Mouse (Mus musculus) testis, postnatal 10 days (tissue): ENCODE measurements around the gene Mars.

Experiments
- DNase-seq: peaks from one replicate; pipeline ENCODE4 v3.0.0; 2021; ENCODE audit warnings: low spot score

The Mars gene

GRCm38 (mm10) chr10:127311476-127312355 is at the start of gene Mars:
Mars (minus strand) TSS chr10:127311786.
- peak; percentile 88 for DNase-seq

GRCm38 (mm10) chr10:127360714-127361113 is 49.1 kb upstream of the Mars start:
- DNase-seq: no peak

GRCm38 (mm10) chr10:127355336-127355735 is 43.8 kb upstream of the Mars start:
- DNase-seq: no peak

DNA sequence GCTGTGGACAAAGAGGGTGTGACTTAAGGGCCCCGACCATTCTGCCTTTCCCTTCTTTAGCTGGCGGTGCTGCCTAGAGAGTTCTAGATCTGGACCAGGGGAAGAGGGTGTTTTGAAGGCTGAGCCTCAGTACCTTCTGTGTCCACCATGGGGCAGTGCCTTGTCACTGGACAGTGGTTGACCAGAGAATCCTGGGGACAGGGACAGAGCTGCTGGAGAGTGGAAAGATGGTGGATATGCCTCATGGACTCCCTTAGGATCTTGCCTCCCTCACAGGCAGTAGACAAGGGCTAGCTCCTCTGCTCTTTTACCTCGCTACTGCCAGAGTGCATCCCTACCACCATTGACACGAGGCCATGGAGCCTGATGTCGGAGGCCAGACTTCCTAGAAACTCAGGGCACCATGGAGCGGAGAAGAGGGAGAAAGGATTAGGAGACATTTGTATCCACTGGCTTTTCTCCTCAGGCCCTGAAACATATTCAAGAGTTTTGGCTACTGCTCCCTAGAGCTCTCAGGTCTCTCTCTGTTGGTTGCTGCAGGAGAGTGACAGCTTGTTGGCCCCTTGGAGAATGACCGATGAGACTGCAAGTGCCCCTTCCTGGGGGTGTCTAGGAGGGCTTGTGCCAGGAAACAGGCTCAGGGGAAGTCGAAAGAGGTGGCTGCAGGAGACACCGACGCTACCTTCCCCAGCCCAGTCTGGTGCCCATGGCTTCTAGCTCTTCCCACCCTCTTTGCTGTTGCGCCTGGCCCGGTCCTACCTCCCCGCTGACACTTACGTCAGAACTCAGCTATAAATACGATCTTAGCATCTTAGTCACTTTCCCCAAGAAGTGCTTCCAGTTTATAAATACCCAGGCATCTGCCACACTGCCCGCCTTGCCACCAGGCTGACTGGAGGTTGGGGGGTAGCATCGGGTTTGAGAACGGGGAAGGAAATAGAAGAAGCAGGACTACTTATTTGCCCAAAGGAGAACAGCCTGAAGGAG is 42.6 kb upstream of the Mars start, which contains the start of gene Inhbe:
Gene Inhbe (minus strand): TSS at position 503 of the 987 bp plus-strand sequence.
- DNase-seq: no peak

- no peak for DNase-seq
Observed at GRCm38 (mm10) chr10:127352766-127353165, 41.2 kb upstream of the Mars start.

GRCm38 (mm10) chr10:127352187-127352586 is 40.6 kb upstream of the Mars start:
- DNase-seq: no peak

DNA sequence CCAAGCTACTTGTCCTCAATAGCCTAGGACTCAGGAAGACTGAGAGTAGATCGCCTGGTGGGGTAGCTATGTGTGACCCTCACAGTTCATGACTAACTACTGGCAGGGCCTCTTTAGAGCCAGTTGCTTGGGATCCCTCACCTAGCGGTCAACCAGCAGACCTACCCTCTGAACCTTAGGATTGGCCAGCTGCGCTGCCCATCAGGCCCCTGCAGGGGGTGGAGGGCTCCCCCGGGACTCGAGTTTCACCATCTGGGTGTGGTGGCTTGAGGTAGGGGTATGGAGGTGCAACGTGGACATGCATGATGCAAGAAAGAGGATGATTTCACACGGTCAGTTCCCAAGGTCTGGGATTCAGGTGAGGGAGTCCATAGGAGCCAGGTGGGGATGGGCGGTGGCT is 40.1 kb upstream of the Mars start:
- DNase-seq: no peak

- no peak for DNase-seq
Observed at GRCm38 (mm10) chr10:127351285-127351595, 39.7 kb upstream of the Mars start.

- peak; percentile 83 for DNase-seq
Observed at GRCm38 (mm10) chr10:127350594-127351284, 39.2 kb upstream of the Mars start.

- DNase-seq: no peak
Observed at GRCm38 (mm10) chr10:127349810-127350209, 38.2 kb upstream of the Mars start.

DNA sequence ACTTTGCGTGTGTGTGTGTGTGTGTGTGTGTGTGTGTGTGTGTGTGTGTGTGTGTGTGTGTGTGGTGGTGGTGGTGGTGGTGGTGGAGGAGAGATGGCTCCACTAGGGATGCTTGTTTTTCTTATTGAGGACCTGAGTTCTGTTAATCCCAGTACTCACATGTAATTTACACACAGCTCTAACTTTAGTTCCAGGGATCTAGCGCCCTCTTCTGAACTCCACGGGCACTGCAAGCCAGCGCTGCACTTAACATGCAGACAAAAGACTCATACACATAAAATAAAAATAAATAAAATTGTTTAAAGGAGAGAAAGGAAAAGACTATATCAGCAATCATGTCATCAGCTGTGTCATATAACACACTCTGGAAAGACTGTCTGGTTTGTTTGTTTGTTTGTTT is 37.4 kb upstream of the Mars start:
- DNase-seq: peak; percentile 64

GRCm38 (mm10) chr10:127346173-127346572 is 34.6 kb upstream of the Mars start:
- DNase-seq: no peak

- DNase-seq: no peak
Observed at GRCm38 (mm10) chr10:127343029-127343428, 31.4 kb upstream of the Mars start.

GRCm38 (mm10) chr10:127341891-127342639 is 30.5 kb upstream of the Mars start, which contains the start of gene Gli1:
Gli1 (minus strand) TSS chr10:127341974.
- peak; percentile 95 for DNase-seq

DNA sequence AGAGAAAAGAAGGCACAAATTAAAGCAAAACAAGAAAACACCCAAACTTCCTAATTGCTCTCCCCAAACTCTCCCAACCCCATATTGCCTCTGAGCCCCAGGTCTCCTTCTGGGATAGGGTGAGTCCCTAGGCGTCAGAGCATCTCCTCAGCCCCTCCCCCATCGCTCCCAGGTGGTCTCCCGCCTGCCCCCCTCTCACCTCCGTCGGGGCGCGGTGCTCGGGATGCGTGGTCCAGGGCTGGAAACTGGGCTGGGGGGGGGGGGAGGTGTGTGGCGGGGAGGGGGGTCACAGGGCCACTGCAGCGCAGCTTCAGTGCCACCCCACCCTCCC is 29.7 kb upstream of the Mars start:
- peak; percentile 73 for DNase-seq

GRCm38 (mm10) chr10:127340577-127341359 is 29.2 kb upstream of the Mars start:
- peak; percentile 74 for DNase-seq

DNA sequence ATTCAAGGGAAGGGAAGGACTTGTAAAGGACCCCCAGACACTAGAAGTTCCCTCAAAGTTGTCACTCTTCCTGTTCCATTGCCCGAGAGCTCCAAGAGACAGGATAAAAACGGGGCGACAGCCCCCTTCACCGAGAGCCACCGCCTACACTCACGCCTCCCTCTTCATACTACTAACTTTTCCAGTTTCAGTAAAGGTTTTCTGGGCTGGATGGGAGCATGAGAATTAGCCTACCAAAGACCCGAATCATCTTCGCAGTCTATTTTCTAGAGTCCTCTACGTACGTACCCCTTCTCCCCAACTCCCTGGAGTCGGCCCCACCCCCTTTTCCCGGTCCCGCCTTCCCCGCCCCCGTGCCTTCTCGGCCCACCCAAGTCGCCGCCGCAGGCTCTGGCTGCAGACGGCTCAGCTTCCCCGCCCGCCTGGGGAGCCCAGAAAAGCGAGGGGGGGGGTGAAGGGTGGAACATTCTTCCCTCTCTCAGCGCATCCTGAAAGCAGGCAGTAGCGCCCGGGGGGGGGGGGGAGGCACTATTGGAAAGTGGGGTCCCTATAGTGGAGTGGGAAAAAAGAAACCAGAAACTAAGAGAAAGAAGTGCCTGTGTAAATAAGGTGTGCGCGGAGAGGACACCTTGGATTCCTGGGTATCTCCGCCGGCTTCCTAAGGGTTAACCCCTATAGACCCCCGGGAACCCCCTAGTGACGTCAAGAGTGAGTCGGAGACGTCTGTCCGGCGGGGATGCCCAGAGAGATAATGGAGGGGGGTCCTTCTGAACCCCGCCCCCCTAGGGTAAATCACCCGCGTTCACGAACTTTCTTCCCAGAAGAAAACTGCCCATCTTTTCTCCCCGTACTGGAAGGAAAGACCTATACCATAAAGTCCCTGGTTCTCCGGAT is 28.3 kb upstream of the Mars start:
- DNase-seq: peak; percentile 88

- DNase-seq: peak; percentile 88
Observed at GRCm38 (mm10) chr10:127338930-127339682, 27.5 kb upstream of the Mars start.
